Mouse (Mus musculus) brown adipose tissue, adult 24 weeks (tissue): ENCODE data around the gene Gm49318. TPM values are rescaled to one million over a fixed set of nuclear protein-coding genes. Genes with fewer than 3 reads are reported as not detected.

Experiments
- H3K27ac ChIP-seq: fragments of 200-500 bp; replicated peaks from 2 replicates; pipeline ENCODE4 v1.5.1; 2012; ENCODE audit warnings: low read depth, mild to moderate bottlenecking, low read length
- H3K4me1 ChIP-seq: fragments of 200-500 bp; 2 replicates; pipeline ENCODE4 v1.6.1; 2012; ENCODE audit warnings: low read length, mixed read lengths; ENCODE audit not compliant: control insufficient read depth, insufficient read depth, insufficient read length
- H3K4me3 ChIP-seq: fragments of 200-500 bp; 2 replicates; pipeline ENCODE4 v1.5.1; 2012; ENCODE audit warnings: low read depth, mild to moderate bottlenecking, low read length, moderate library complexity; ENCODE audit not compliant: insufficient read depth
- polyA plus RNA-seq: library from polyadenylated mRNA; stranded (reverse); fragments of >200 nt; gene quantifications from 2 replicates; pipeline ENCODE4 v1.2.4, GENCODE M21; 2012; ENCODE audit not compliant: missing spikeins, insufficient read depth, insufficient read length

Gene Gm49318
- polyA plus RNA-seq, 1 experiment, result not detected

- Histone ChIP-seq H3K27ac (no peak overlapping the region), H3K4me1 (peaks cover 6% of the 10 kb centered on the region; the same call in 1 of the 2 replicates), H3K4me3 (peak overlapping the region; percentile 90)
Measured at GRCm38 (mm10) chr9:21988421-21989101, 82.5 kb downstream of the Gm49318 start.

- Histone ChIP-seq H3K27ac (no peak overlapping the region), H3K4me3 (peak overlapping the region; percentile 90), H3K4me1 (peaks cover 6% of the 10 kb centered on the region; the same call in 1 of the 2 replicates)
Measured at GRCm38 (mm10) chr9:21987592-21988342, 83.3 kb downstream of the Gm49318 start.

Other genes starting within 250 kb of the Gm49318 start
- gene Angptl8, start 235.7 kb downstream of the Gm49318 start, polyA plus RNA-seq, result 54.2 and 167 TPM in 2 replicates
- 6.9 and 9.5 TPM in 2 replicates for gene Dock6, start 218.6 kb downstream of the Gm49318 start, polyA plus RNA-seq
- 23.0 and 31.2 TPM in 2 replicates for gene Rab3d, start 153.1 kb downstream of the Gm49318 start, polyA plus RNA-seq
- 3.7 and 4.3 TPM in 2 replicates for gene Ccdc159, start 143.8 kb downstream of the Gm49318 start, polyA plus RNA-seq
- gene Tmem205, start 143.7 kb downstream of the Gm49318 start, polyA plus RNA-seq, result 204 and 213 TPM in 2 replicates
- 1.9 and 2.0 TPM in 2 replicates for gene Plppr2, start 134.2 kb downstream of the Gm49318 start, polyA plus RNA-seq
- gene Swsap1, start 115.5 kb downstream of the Gm49318 start, polyA plus RNA-seq, result 11.6 and 15.4 TPM in 2 replicates
- gene Epor, start 107.8 kb downstream of the Gm49318 start, polyA plus RNA-seq, result 1.3 and 1.7 TPM in 2 replicates
- 9.2 and 10.4 TPM in 2 replicates for gene Rgl3, start 81.8 kb downstream of the Gm49318 start, polyA plus RNA-seq
- gene Ccdc151, start 68.6 kb downstream of the Gm49318 start, polyA plus RNA-seq, result not detected in 2 replicates
- 33.1 and 40.1 TPM in 2 replicates for gene Prkcsh, start 68.5 kb downstream of the Gm49318 start, polyA plus RNA-seq
- gene Elavl3, start 19.2 kb downstream of the Gm49318 start, polyA plus RNA-seq, result 0.91 and 2.0 TPM in 2 replicates
- 2.1 and 4.8 TPM in 2 replicates for gene Zfp653, start 117 bp upstream of the Gm49318 start, polyA plus RNA-seq
- gene Ecsit, start 14.2 kb upstream of the Gm49318 start, polyA plus RNA-seq, result 95.3 and 111 TPM in 2 replicates
- gene Cnn1, start 28.0 kb upstream of the Gm49318 start, polyA plus RNA-seq, result 1.9 and 5.7 TPM in 2 replicates
- 101 and 117 TPM in 2 replicates for gene Elof1, start 45.9 kb upstream of the Gm49318 start, polyA plus RNA-seq
- 179 and 198 TPM in 2 replicates for gene Acp5, start 64.5 kb upstream of the Gm49318 start, polyA plus RNA-seq
- 47.7 and 58.0 TPM in 2 replicates for gene Pigyl, start 85.6 kb upstream of the Gm49318 start, polyA plus RNA-seq
- 0.52 and 0.58 TPM in 2 replicates for gene Zfp872, start 116.8 kb upstream of the Gm49318 start, polyA plus RNA-seq
- 17.4 and 22.6 TPM in 2 replicates for gene Zfp809, start 154.5 kb upstream of the Gm49318 start, polyA plus RNA-seq
- gene Zfp599, start 188.6 kb upstream of the Gm49318 start, polyA plus RNA-seq, result not detected in 2 replicates
- gene Zfp810, start 236.4 kb upstream of the Gm49318 start, polyA plus RNA-seq, result 2.5 and 6.3 TPM in 2 replicates